Mouse (Mus musculus): ENCODE data around the gene Rplp2.

Gene Rplp2

GRCm38 (mm10) chr7:141430585-141431240 is 16.5 kb upstream of the Rplp2 start:
- DNase-seq (ENCODE audit: extremely low read depth, low read depth), result no peak

GRCm38 (mm10) chr7:141431434-141432185 is 15.6 kb upstream of the Rplp2 start:
- no peak for DNase-seq (ENCODE audit: extremely low read depth, low read depth)

GRCm38 (mm10) chr7:141432186-141432611 is 15.0 kb upstream of the Rplp2 start:
- no peak for DNase-seq (ENCODE audit: extremely low read depth, low read depth)

GRCm38 (mm10) chr7:141432741-141433516 is 14.2 kb upstream of the Rplp2 start:
- DNase-seq (ENCODE audit: extremely low read depth, low read depth), result no peak

GRCm38 (mm10) chr7:141433517-141434400 is 13.4 kb upstream of the Rplp2 start:
- no peak for DNase-seq (ENCODE audit: extremely low read depth, low read depth)

GRCm38 (mm10) chr7:141434464-141434863 is 12.7 kb upstream of the Rplp2 start:
- no peak for DNase-seq (ENCODE audit: extremely low read depth, low read depth)

- no peak for DNase-seq (ENCODE audit: extremely low read depth, low read depth)
Observed at GRCm38 (mm10) chr7:141435129-141435855, 11.9 kb upstream of the Rplp2 start.

- DNase-seq (ENCODE audit: extremely low read depth, low read depth), result no peak
Observed at GRCm38 (mm10) chr7:141435856-141436522, 11.2 kb upstream of the Rplp2 start.

- no peak for DNase-seq (ENCODE audit: extremely low read depth, low read depth)
Observed at GRCm38 (mm10) chr7:141436523-141436892, 10.7 kb upstream of the Rplp2 start.

GRCm38 (mm10) chr7:141437178-141438120 is 9.7 kb upstream of the Rplp2 start, which contains the start of gene Slc25a22:
Gene Slc25a22 (minus strand): TSS chr7:141437892.
- DNase-seq (ENCODE audit: extremely low read depth, low read depth), result no peak

- DNase-seq (ENCODE audit: extremely low read depth, low read depth), result no peak
Observed at GRCm38 (mm10) chr7:141438201-141438968, 8.8 kb upstream of the Rplp2 start.

GRCm38 (mm10) chr7:141439140-141439679 is 8.0 kb upstream of the Rplp2 start:
- no peak for DNase-seq (ENCODE audit: extremely low read depth, low read depth)

GRCm38 (mm10) chr7:141439811-141440210 is 7.4 kb upstream of the Rplp2 start:
- no peak for DNase-seq (ENCODE audit: extremely low read depth, low read depth)

- no peak for DNase-seq (ENCODE audit: extremely low read depth, low read depth)
Observed at GRCm38 (mm10) chr7:141440613-141441012, 6.6 kb upstream of the Rplp2 start.

GRCm38 (mm10) chr7:141441460-141441859 is 5.7 kb upstream of the Rplp2 start:
- no peak for DNase-seq (ENCODE audit: extremely low read depth, low read depth)

- no peak for DNase-seq (ENCODE audit: extremely low read depth, low read depth)
Observed at GRCm38 (mm10) chr7:141442199-141442598, 5.0 kb upstream of the Rplp2 start.

- DNase-seq (ENCODE audit: extremely low read depth, low read depth), result no peak
Observed at GRCm38 (mm10) chr7:141443081-141443821, 3.9 kb upstream of the Rplp2 start.
